Mouse (Mus musculus) thymus, adult 2 months (tissue): Measurements from ENCODE around the gene Gm20517.

Experiments
- CTCF ChIP-seq: fragments of 200-500 bp; IDR thresholded peaks from 2 replicates; pipeline ENCODE4 v1.5.1; 2012; ENCODE audit warnings: mild to moderate bottlenecking, control low read depth, low read length, moderate library complexity, borderline replicate concordance; ENCODE audit not compliant: control insufficient read depth, poor library complexity, insufficient read depth; ENCODE audit errors: extremely low read depth
- POLR2A ChIP-seq: fragments of 200-500 bp; IDR thresholded peaks from 2 replicates; pipeline ENCODE4 v1.6.1; 2012; ENCODE audit warnings: mild to moderate bottlenecking, low read length, control low read depth, moderate library complexity; ENCODE audit not compliant: control insufficient read depth, poor library complexity, insufficient read depth; ENCODE audit errors: extremely low read depth

- no peak for TF ChIP-seq POLR2A
- no peak for TF ChIP-seq CTCF
These were observed 22.9 kb upstream of the Gm20517 start for GRCm38 (mm10) chr17:47588517-47588916.
